Mouse (Mus musculus) kidney, adult 2 months (tissue): Measurements from ENCODE around the gene Them4.

ENCODE experiments used
- CTCF ChIP-seq: fragments of 200-500 bp; conservative IDR thresholded peaks from 2 replicates; pipeline ENCODE4 v1.5.1; 2011; ENCODE audit warnings: low read depth, mild to moderate bottlenecking, control low read depth, low read length, moderate library complexity, mixed read lengths; ENCODE audit not compliant: insufficient read depth, insufficient read length
- POLR2A ChIP-seq: fragments of 200-500 bp; IDR thresholded peaks from one replicate; pipeline ENCODE4 v1.6.1; 2011; ENCODE audit warnings: low read depth, low read length, control low read depth

DNA sequence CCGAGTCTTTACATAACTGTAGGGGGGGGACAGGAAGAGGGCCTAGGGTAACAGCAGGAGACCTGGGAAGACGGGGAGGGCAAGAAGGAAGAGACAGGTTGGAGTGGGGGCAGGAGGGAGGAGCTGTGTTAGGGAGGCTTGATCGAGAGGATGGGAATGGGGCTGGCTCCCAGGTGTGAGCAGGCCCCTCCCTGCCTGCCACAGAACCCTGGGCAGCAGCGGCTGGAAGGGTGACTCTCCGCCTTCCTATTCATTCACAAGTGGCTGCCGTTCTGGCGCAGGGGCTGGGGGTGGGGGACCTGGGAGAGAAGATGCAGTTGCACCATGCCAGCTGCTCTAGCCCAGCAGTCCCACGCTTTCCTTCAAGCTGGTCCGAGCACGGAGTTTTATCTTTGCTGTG, 63.2 kb downstream of the Them4 start:
- TF ChIP-seq POLR2A (no peak), CTCF (no peak)
